Mouse (Mus musculus) MEL (cell line): Measurements from ENCODE around the gene Irs2. TPM values are rescaled to one million over a fixed set of nuclear protein-coding genes. Genes with fewer than 3 reads are reported as not detected.

Experiments used
- DNase-seq: peaks from one replicate; pipeline ENCODE4 v3.0.0; 2011; ENCODE audit warnings: low read depth, low spot score
- H3K27ac ChIP-seq: 2 replicates; pipeline ENCODE4 v1.5.1; 2012; ENCODE audit warnings: low read depth, mild to moderate bottlenecking, control low read depth, low read length, moderate library complexity; ENCODE audit not compliant: control insufficient read depth
- H3K27me3 ChIP-seq, 2 experiments: fragments of 150-350 bp in 1 of 2; sonication (generic) in 1 of 2; 2 replicates each; pipeline ENCODE4 v1.6.1; 2012; ENCODE audit warnings: low read length in 2 of 2, mild to moderate bottlenecking in 2 of 2, improper control_type of control experiment in 1 of 2, moderate library complexity in 1 of 2; ENCODE audit not compliant: insufficient read depth in 2 of 2, control insufficient read depth in 1 of 2
- H3K36me3 ChIP-seq, 2 experiments: 2 replicates each; pipeline ENCODE4 v1.6.1; 2012 to 2014; ENCODE audit warnings: low read length in 2 of 2, improper control_type of control experiment in 1 of 2, inconsistent platforms in 1 of 2, mild to moderate bottlenecking in 1 of 2; ENCODE audit not compliant: insufficient read depth in 2 of 2, control insufficient read depth in 1 of 2
- H3K4me1 ChIP-seq, 2 experiments: fragments of 150-350 bp in 1 of 2; sonication (generic) in 1 of 2; 2 replicates each; pipeline ENCODE4 v1.6.1; 2012; ENCODE audit warnings: low read length in 2 of 2, improper control_type of control experiment in 1 of 2, mild to moderate bottlenecking in 1 of 2; ENCODE audit not compliant: insufficient read depth in 2 of 2, control insufficient read depth in 1 of 2
- H3K4me3 ChIP-seq, 2 experiments: fragments of 150-350 bp in 1 of 2; sonication (generic) in 1 of 2; 2 replicates each; pipeline ENCODE4 v1.5.1; 2012; ENCODE audit warnings: low read depth in 2 of 2, low read length in 2 of 2, mild to moderate bottlenecking in 2 of 2, moderate library complexity in 2 of 2, control low read depth in 1 of 2, improper control_type of control experiment in 1 of 2; ENCODE audit not compliant: control insufficient read depth in 1 of 2, insufficient read depth in 1 of 2
- H3K79me2 ChIP-seq: 2 replicates; pipeline ENCODE4 v1.6.1; 2012; ENCODE audit warnings: mild to moderate bottlenecking, low read length, moderate library complexity; ENCODE audit not compliant: control insufficient read depth, poor library complexity, insufficient read depth
- H3K9ac ChIP-seq: 2 replicates; pipeline ENCODE4 v1.6.1; 2012; ENCODE audit warnings: low read depth, mild to moderate bottlenecking, control low read depth, low read length, moderate library complexity; ENCODE audit not compliant: control insufficient read depth, poor library complexity, severe bottlenecking
- H3K9me3 ChIP-seq: fragments of 150-350 bp; sonication (generic); replicated peaks from 2 replicates; pipeline ENCODE4 v1.6.1; 2012; ENCODE audit warnings: mild to moderate bottlenecking, low read length, improper control_type of control experiment, moderate library complexity; ENCODE audit not compliant: insufficient read depth
- ETS1 ChIP-seq: IDR thresholded peaks from 2 replicates; pipeline ENCODE4 v1.6.1; 2012; ENCODE audit warnings: low read depth, mild to moderate bottlenecking, inconsistent platforms, low read length, improper control_type of control experiment, moderate library complexity
- GABPA ChIP-seq: IDR thresholded peaks from 2 replicates; pipeline ENCODE4 v1.6.1; 2012; ENCODE audit warnings: low read depth, mild to moderate bottlenecking, inconsistent platforms, low read length, improper control_type of control experiment, moderate library complexity
- GATA1 ChIP-seq: IDR thresholded peaks from 2 replicates; pipeline ENCODE4 v1.6.1; 2011; ENCODE audit warnings: low read depth, low read length, improper control_type of control experiment
- HCFC1 ChIP-seq: IDR thresholded peaks from 2 replicates; pipeline ENCODE4 v1.6.1; 2012; ENCODE audit warnings: low read depth, mild to moderate bottlenecking, inconsistent platforms, low read length, improper control_type of control experiment, moderate library complexity
- JUND ChIP-seq: IDR thresholded peaks from 2 replicates; pipeline ENCODE4 v1.6.1; 2011; ENCODE audit warnings: low read depth, mild to moderate bottlenecking, improper control_type of control experiment, low read length
- MAX ChIP-seq: IDR thresholded peaks from 2 replicates; pipeline ENCODE4 v1.6.1; 2011; ENCODE audit warnings: low read length, improper control_type of control experiment
- MAZ ChIP-seq: IDR thresholded peaks from 2 replicates; pipeline ENCODE4 v1.6.1; 2012; ENCODE audit warnings: low read depth, mild to moderate bottlenecking, inconsistent platforms, low read length, improper control_type of control experiment
- MYC ChIP-seq: IDR thresholded peaks from 2 replicates; pipeline ENCODE4 v1.6.1; 2011; ENCODE audit warnings: low read depth, mild to moderate bottlenecking, low read length, improper control_type of control experiment, moderate library complexity
- NELFE ChIP-seq: IDR thresholded peaks from 2 replicates; pipeline ENCODE4 v1.6.1; 2011; ENCODE audit warnings: low read depth, low read length, improper control_type of control experiment
- NRF1 ChIP-seq: IDR thresholded peaks from 2 replicates; pipeline ENCODE4 v1.6.1; 2014; ENCODE audit warnings: low read depth, mild to moderate bottlenecking, inconsistent platforms, low read length, improper control_type of control experiment, moderate library complexity; ENCODE audit not compliant: poor library complexity, insufficient read depth, severe bottlenecking
- POLR2AphosphoS2 ChIP-seq: IDR thresholded peaks from 2 replicates; pipeline ENCODE4 v1.6.1; 2011; ENCODE audit warnings: low read length, improper control_type of control experiment
- POLR2AphosphoS5 ChIP-seq: IDR thresholded peaks from 2 replicates; pipeline ENCODE4 v1.6.1; 2012; ENCODE audit warnings: low read depth, borderline replicate concordance, mild to moderate bottlenecking, inconsistent platforms, low read length, moderate library complexity, mixed read lengths
- TBP ChIP-seq: IDR thresholded peaks from 2 replicates; pipeline ENCODE4 v1.8.0; 2011; ENCODE audit warnings: low read depth, low read length, improper control_type of control experiment
- TCF12 ChIP-seq: IDR thresholded peaks from 2 replicates; pipeline ENCODE4 v1.6.1; 2014; ENCODE audit warnings: low read depth, mild to moderate bottlenecking, inconsistent platforms, low read length, improper control_type of control experiment, moderate library complexity
- USF2 ChIP-seq, 2 experiments: IDR thresholded peaks; 2 replicates each; pipeline ENCODE4 v1.6.1; 2011 to 2012; ENCODE audit warnings: improper control_type of control experiment in 2 of 2, low read length in 2 of 2, borderline replicate concordance in 1 of 2, inconsistent platforms in 1 of 2, low read depth in 1 of 2, mild to moderate bottlenecking in 1 of 2; ENCODE audit not compliant: insufficient read depth in 1 of 2
- ZMIZ1 ChIP-seq: IDR thresholded peaks from 2 replicates; pipeline ENCODE4 v1.6.1; 2012; ENCODE audit warnings: low read depth, mild to moderate bottlenecking, inconsistent platforms, low read length, improper control_type of control experiment, moderate library complexity
- polyA plus RNA-seq, 2 experiments: library from polyadenylated mRNA; stranded (reverse) in 1 of 2; unstranded in 1 of 2; fragments of >175 nt in 1 of 2; fragments of >200 nt in 1 of 2; gene quantifications; 2 replicates each; pipeline versions ENCODE4 v1.2.1 to v1.2.4; 2012; ENCODE audit warnings: low replicate concordance in 2 of 2, low read depth in 1 of 2; ENCODE audit not compliant: insufficient read length in 2 of 2, insufficient read depth in 1 of 2, missing spikeins in 1 of 2
- total RNA-seq: library from RNA; depleted of rRNA; stranded (reverse); fragments of 300-350 nt; gene quantifications from 2 replicates; pipeline ENCODE4 v1.2.3, GENCODE M21; 2012

The Irs2 gene
- total and polyA plus RNA-seq, 3 experiments, result 16.4 to 23.1 TPM; not detected in 1

GRCm38 (mm10) chr8:10989946-10990345 is 18.3 kb downstream of the Irs2 start:
- Histone ChIP-seq H3K9ac (peak overlapping the region; percentile 56), H3K4me1 (peaks cover 19 to 57% of the 10 kb centered on the region in 2 experiments), H3K27me3 (no peaks in the 10 kb centered on the region), H3K36me3 (peaks cover 0 to 66% of the 10 kb centered on the region in 2 experiments; a peak in 2 of 4 replicates), H3K9me3 (no peaks in the 10 kb centered on the region), H3K79me2 (peaks cover 57% of the 10 kb centered on the region), H3K4me3 (peak overlapping the region in 1 of 2 experiments; percentile 5; a peak in 2 of 4 replicates), H3K27ac (peak overlapping the region; percentile 91)
- no peak for DNase-seq
- TF ChIP-seq POLR2AphosphoS5 (no peak), NRF1 (no peak), POLR2AphosphoS2 (no peak), MAZ (no peak), JUND (no peak), ZMIZ1 (no peak), NELFE (no peak), GABPA (no peak)

GRCm38 (mm10) chr8:10986638-10987037 is 21.6 kb downstream of the Irs2 start:
- H3K27me3 ChIP-seq, result no peaks in the 10 kb centered on the region
- TF ChIP-seq ETS1 (peak; percentile 23; the same call in 1 of the 2 replicates), TBP (no peak), POLR2AphosphoS2 (no peak), TCF12 (peak; percentile 46; the same call in 1 of the 2 replicates), MAX (no peak)
- no peak for DNase-seq
- no peak overlapping the region for H3K9ac ChIP-seq
- peaks cover 0 to 36% of the 10 kb centered on the region in 2 experiments; a peak in 2 of 4 replicates for H3K36me3 ChIP-seq
- no peaks in the 10 kb centered on the region for H3K9me3 ChIP-seq
- no peak overlapping the region for H3K27ac ChIP-seq
- H3K4me1 ChIP-seq, result peaks cover 13 to 29% of the 10 kb centered on the region in 2 experiments
- no peak overlapping the region for H3K4me3 ChIP-seq
- H3K79me2 ChIP-seq, result peaks cover 29% of the 10 kb centered on the region

- TF ChIP-seq GATA1 (no peak), MYC (no peak), POLR2AphosphoS2 (no peak), GABPA (no peak), MAZ (no peak), USF2 (IDR thresholded peaks at IDR 0.05; ENCODE audit: borderline replicate concordance in 1 of 2, insufficient read depth in 1 of 2, low read depth in 1 of 2, low read length in 2 of 2) (no peak), HCFC1 (no peak)
- TF ChIP-seq, all 39 proteins: peak for 0
- peaks cover 0 to 23% of the 10 kb centered on the region in 2 experiments; a peak in 2 of 4 replicates for H3K36me3 ChIP-seq
Measured at GRCm38 (mm10) chr8:10985064-10985463, 23.2 kb downstream of the Irs2 start.

More at GRCm38 (mm10) chr8:10985064-10985463, 23.2 kb downstream of the Irs2 start:
- no peak for DNase-seq
- no peak overlapping the region for H3K4me3 ChIP-seq
- H3K79me2 ChIP-seq, result peaks cover 23% of the 10 kb centered on the region
- no peak overlapping the region for H3K27ac ChIP-seq
- no peaks in the 10 kb centered on the region for H3K27me3 ChIP-seq
- peaks cover 11 to 19% of the 10 kb centered on the region in 2 experiments for H3K4me1 ChIP-seq
- H3K9me3 ChIP-seq, result no peaks in the 10 kb centered on the region
- no peak overlapping the region for H3K9ac ChIP-seq
